9 mouse cellular contexts compared by ENCODE assay signal in the genomic region with DNA sequence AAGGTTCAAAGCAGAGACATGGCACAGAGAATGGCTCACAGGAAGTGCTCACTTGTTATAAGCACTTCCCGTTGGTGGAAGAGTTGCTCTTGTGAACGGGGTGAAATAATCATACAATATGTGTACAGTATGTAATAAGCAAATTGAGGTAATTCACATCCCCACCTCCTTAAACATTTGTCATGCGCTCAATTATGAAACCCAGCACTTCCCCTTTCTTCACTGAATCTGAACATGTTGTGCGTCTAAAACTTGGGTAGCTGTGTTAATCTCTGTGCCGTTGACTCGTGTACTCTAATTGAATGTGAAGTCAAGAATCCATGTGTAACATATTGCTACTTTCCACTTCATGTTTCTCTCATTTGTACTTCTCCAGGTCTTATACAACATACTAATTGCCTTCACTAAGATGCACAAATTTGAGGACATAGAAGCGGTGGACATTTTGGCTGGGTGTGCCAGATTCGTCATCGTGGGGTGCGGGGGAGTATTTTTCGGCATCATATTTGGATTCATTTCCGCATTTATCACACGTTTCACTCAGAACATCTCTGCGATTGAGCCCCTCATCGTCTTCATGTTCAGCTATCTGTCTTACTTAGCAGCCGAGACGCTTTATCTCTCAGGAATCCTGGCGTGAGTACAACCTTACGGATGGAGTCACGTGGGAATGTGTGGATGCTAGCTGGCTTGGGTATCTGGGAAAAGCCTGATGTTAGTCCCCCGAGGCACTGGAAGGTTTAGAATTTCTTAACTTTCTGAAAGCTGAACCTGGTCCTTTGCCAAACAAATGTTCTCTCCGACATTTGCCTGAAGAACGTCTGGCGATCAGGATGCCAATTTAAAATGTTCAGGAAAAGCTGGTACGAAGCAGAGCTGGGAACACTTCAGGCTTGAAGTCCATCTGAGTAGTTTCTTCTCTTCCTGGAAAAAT. TPM values are rescaled to one million over a fixed set of nuclear protein-coding genes. Genes with fewer than 3 reads are reported as not detected.
A peak's percentile ranks its signal among the peaks of the same experiment; 100 is the strongest.
DNase-seq lines count a peak whose midpoint lies in the region; ATAC-seq lines count a peak whose summit lies in the region.
"Had no signal": no experiment of that assay in that cellular context is flagged by ENCODE, and none has a peak within 500 bp of the region (broad histone marks: within the 10 kb centered on the region; RNA-seq: fewer than 3 reads in every experiment).

No protein-coding gene starts in this region.

- H3K4me2 ChIP-seq in embryonic facial prominence, embryonic 13.5 days: peak overlapping the region; percentile 19; the same call in 1 of the 2 replicates
- H3K4me2 ChIP-seq: midbrain, embryonic 12.5 days had no signal

- no peak overlapping the region for H3K9ac ChIP-seq in embryonic facial prominence, embryonic 13.5 days
- H3K9ac ChIP-seq: midbrain, embryonic 12.5 days had no signal

- no peaks in the 10 kb centered on the region for H3K36me3 ChIP-seq in embryonic facial prominence, embryonic 13.5 days
- H3K36me3 ChIP-seq: midbrain, embryonic 12.5 days had no signal

- H3K4me1 ChIP-seq in embryonic facial prominence, embryonic 13.5 days: peaks cover 15% of the 10 kb centered on the region; the same call in 1 of the 2 replicates
- H3K4me1 ChIP-seq: midbrain, embryonic 12.5 days had no signal

- H3K9me3 ChIP-seq in embryonic facial prominence, embryonic 13.5 days: no peaks in the 10 kb centered on the region
- H3K9me3 ChIP-seq: midbrain, embryonic 12.5 days had no signal

- H3K27ac ChIP-seq in embryonic facial prominence, embryonic 13.5 days: 0 out of 2 replicates have a peak overlapping the region, but pooled peaks have one; percentile 11
- H3K27ac ChIP-seq: midbrain, embryonic 12.5 days had no signal

- no peaks in the 10 kb centered on the region for H3K27me3 ChIP-seq in embryonic facial prominence, embryonic 13.5 days
- H3K27me3 ChIP-seq: midbrain, embryonic 12.5 days had no signal

- H3K4me3 ChIP-seq in embryonic facial prominence, embryonic 13.5 days: no peak overlapping the region
- H3K4me3 ChIP-seq: midbrain, embryonic 12.5 days had no signal

- WGBS in embryonic facial prominence, embryonic 13.5 days: 61% methylated on average over 25 of the region's 25 CpGs

- ATAC-seq in embryonic facial prominence, embryonic 13.5 days (ENCODE audit: insufficient number of reproducible peaks, insufficient read depth, low FRiP score, low TSS enrichment, low read depth): no peak

- peak; percentile 33 for DNase-seq in kidney, adult 9 months
- no peak for DNase-seq in kidney, postnatal 10 days
- peak; percentile 64 to 77 for DNase-seq in layer of hippocampus, adult 18-20 months (ENCODE audit: low spot score in 2 of 2)
- DNase-seq in right cerebral cortex, postnatal 14 days: peak; percentile 13
- DNase-seq in thymus, adult 18-20 months: no peak
- DNase-seq in cerebellum, adult 8-10 months: no peak
- DNase-seq in cerebellum, adult 18-20 months: no peak

RNA-seq across cellular contexts. Expression of gene Slc9a4, which starts 20.8 kb away (rescaled TPM):
- not detected in 2 replicates for polyA plus RNA-seq in embryonic facial prominence, embryonic 13.5 days (2015; fragmentation: Nextera tagmentation; extraction: Ambion mirVana)
- 10 to 100 TPM; 20.8 to 23.7 TPM for total RNA-seq in layer of hippocampus, adult 18-20 months (2021)
- polyA plus RNA-seq: midbrain, embryonic 12.5 days had no signal

Comparison
In these comparisons a context has a peak if more than half of its experiments do, and no peak if none do; other contexts are left out.
1. DNase-seq: peak in kidney, adult 9 months (single experiment), layer of hippocampus, adult 18-20 months (2 of 2) and right cerebral cortex, postnatal 14 days (single experiment); none in kidney, postnatal 10 days (single experiment), thymus, adult 18-20 months (0 of 2), cerebellum, adult 8-10 months (single experiment) and cerebellum, adult 18-20 months (0 of 2).